Mouse (Mus musculus) G1E (cell line): ENCODE data around the gene Efna3.

ENCODE experiments used
- CTCF ChIP-seq: IDR thresholded peaks from 2 replicates; pipeline ENCODE4 v1.5.1; 2012; ENCODE audit warnings: low read depth, low read length, inconsistent platforms, mixed read lengths
- GATA1 ChIP-seq: IDR thresholded peaks from 2 replicates; pipeline ENCODE4 v1.6.1; 2012; ENCODE audit warnings: borderline replicate concordance, low read length, inconsistent platforms, mixed read lengths
- POLR2AphosphoS5 ChIP-seq: IDR thresholded peaks from 2 replicates; pipeline ENCODE4 v1.6.1; 2012; ENCODE audit warnings: low read depth, low read length, inconsistent platforms; ENCODE audit not compliant: insufficient replicate concordance

GRCm38 (mm10) chr3:89316833-89317232 is 5.9 kb downstream of the Efna3 start:
- TF ChIP-seq GATA1 (no peak), CTCF (peak; percentile 69), POLR2AphosphoS5 (no peak)
